Mouse (Mus musculus) kidney, embryonic 16.5 days (tissue): ENCODE data around the gene Frmd8. TPM values are rescaled to one million over a fixed set of nuclear protein-coding genes. Genes with fewer than 3 reads are reported as not detected.

Experiments used
- ATAC-seq: fragments of 200-750 bp; cut with Nextera tagmentation; 2 replicates; pipeline ENCODE4 v1.8.0; 2017; ENCODE audit warnings: moderate TSS enrichment; ENCODE audit not compliant: low FRiP score, low TSS enrichment
- H3K27ac ChIP-seq: fragments of 300-500 bp; sonication (generic); 2 replicates; pipeline ENCODE4 v1.5.1; 2014; ENCODE audit warnings: low read length
- H3K27me3 ChIP-seq: fragments of 300-500 bp; sonication (generic); 2 replicates; pipeline ENCODE4 v1.6.1; 2014; ENCODE audit warnings: low read length, control low read depth, mixed read lengths; ENCODE audit not compliant: insufficient read depth
- H3K36me3 ChIP-seq: fragments of 300-500 bp; sonication (generic); 2 replicates; pipeline ENCODE4 v1.6.1; 2014; ENCODE audit warnings: low read length, control low read depth, mixed read lengths; ENCODE audit not compliant: insufficient read depth
- H3K4me1 ChIP-seq: fragments of 300-500 bp; sonication (generic); 2 replicates; pipeline ENCODE4 v1.6.1; 2014; ENCODE audit warnings: low read length, control low read depth, mixed read lengths; ENCODE audit not compliant: insufficient read depth
- H3K4me2 ChIP-seq: fragments of 300-500 bp; sonication (generic); replicated peaks from 2 replicates; pipeline ENCODE4 v1.6.1; 2014; ENCODE audit warnings: low read depth, low read length
- H3K4me3 ChIP-seq: fragments of 300-500 bp; sonication (generic); 2 replicates; pipeline ENCODE4 v1.5.1; 2014; ENCODE audit warnings: mild to moderate bottlenecking, low read length
- H3K9ac ChIP-seq: fragments of 300-500 bp; sonication (generic); replicated peaks from 2 replicates; pipeline ENCODE4 v1.6.1; 2014; ENCODE audit warnings: low read length
- H3K9me3 ChIP-seq: fragments of 300-500 bp; sonication (generic); 2 replicates; pipeline ENCODE4 v1.6.1; 2016; ENCODE audit warnings: low read length, control low read depth
- WGBS: fragments of 180-500 bp; shearing (Covaris S2); extraction: QIAGEN DNeasy Blood & Tissue Kit; methylation state at CpG from one replicate; pipeline ENCODE4 v1.1.7; 2014; 5-methylcytosine and 5-hydroxymethylcytosine counted together
- polyA plus RNA-seq: library from polyadenylated mRNA; unstranded; fragments of >200 nt; fragmentation: Nextera tagmentation; extraction: Ambion mirVana; gene quantifications from 2 replicates; pipeline ENCODE4 v1.2.1, GENCODE M21; 2015

Frmd8 gene
- polyA plus RNA-seq, 1 experiment from 2014 or later = 50.6 TPM

- peak overlapping the region; percentile 64; the same call in 1 of the 2 replicates for H3K4me2 ChIP-seq
- H3K9me3 ChIP-seq = no peaks in the 10 kb centered on the region
- H3K27ac ChIP-seq = no peak overlapping the region
- 74% methylated on average over 18 of the region's 18 CpGs for WGBS
- H3K4me3 ChIP-seq = no peak overlapping the region
- H3K4me1 ChIP-seq = peaks cover 45% of the 10 kb centered on the region
- ATAC-seq = no peak
- H3K9ac ChIP-seq = 0 out of 2 replicates have a peak overlapping the region, but pooled peaks have one; percentile 5
- no peaks in the 10 kb centered on the region for H3K36me3 ChIP-seq
- no peaks in the 10 kb centered on the region for H3K27me3 ChIP-seq
These were observed 34.8 kb downstream of the Frmd8 start for GRCm38 (mm10) chr19:5840086-5840889.

- H3K27ac ChIP-seq = 0 out of 2 replicates have a peak overlapping the region, but pooled peaks have one; percentile 35
- H3K27me3 ChIP-seq = no peaks in the 10 kb centered on the region
- peaks cover 37% of the 10 kb centered on the region for H3K4me1 ChIP-seq
- H3K4me3 ChIP-seq = no peak overlapping the region
- WGBS = 74% methylated on average over 14 of the region's 14 CpGs
- H3K4me2 ChIP-seq = no peak overlapping the region
- H3K36me3 ChIP-seq = no peaks in the 10 kb centered on the region
- no peak overlapping the region for H3K9ac ChIP-seq
- no peaks in the 10 kb centered on the region for H3K9me3 ChIP-seq
- ATAC-seq = no peak
These were observed 35.6 kb downstream of the Frmd8 start for GRCm38 (mm10) chr19:5839317-5840085.

- H3K36me3 ChIP-seq = no peaks in the 10 kb centered on the region
- no peaks in the 10 kb centered on the region for H3K27me3 ChIP-seq
- H3K9ac ChIP-seq = no peak overlapping the region
- H3K4me1 ChIP-seq = peaks cover 32% of the 10 kb centered on the region
- H3K4me3 ChIP-seq = no peak overlapping the region
- no peak for ATAC-seq
- WGBS = 94% methylated on average over 4 of the region's 4 CpGs
- H3K4me2 ChIP-seq = no peak overlapping the region
- no peaks in the 10 kb centered on the region for H3K9me3 ChIP-seq
- no peak overlapping the region for H3K27ac ChIP-seq
These were observed 36.2 kb downstream of the Frmd8 start for GRCm38 (mm10) chr19:5838892-5839165.

- no peak for ATAC-seq
- peaks cover 30% of the 10 kb centered on the region for H3K4me1 ChIP-seq
- H3K9me3 ChIP-seq = no peaks in the 10 kb centered on the region
- no peak overlapping the region for H3K4me2 ChIP-seq
- H3K4me3 ChIP-seq = no peak overlapping the region
- H3K27ac ChIP-seq = no peak overlapping the region
- no peak overlapping the region for H3K9ac ChIP-seq
- H3K27me3 ChIP-seq = no peaks in the 10 kb centered on the region
- 73% methylated on average over 12 of the region's 12 CpGs for WGBS
- no peaks in the 10 kb centered on the region for H3K36me3 ChIP-seq
These were observed 36.8 kb downstream of the Frmd8 start for GRCm38 (mm10) chr19:5838136-5838891.

GRCm38 (mm10) chr19:5837606-5838005 is 37.5 kb downstream of the Frmd8 start:
- Histone ChIP-seq H3K27me3 (no peaks in the 10 kb centered on the region), H3K4me2 (no peak overlapping the region), H3K9ac (no peak overlapping the region), H3K36me3 (no peaks in the 10 kb centered on the region), H3K4me3 (no peak overlapping the region), H3K9me3 (no peaks in the 10 kb centered on the region), H3K4me1 (peaks cover 23% of the 10 kb centered on the region), H3K27ac (no peak overlapping the region)
- 74% methylated on average over 8 of the region's 8 CpGs for WGBS
- no peak for ATAC-seq

GRCm38 (mm10) chr19:5836941-5837572 is 38.0 kb downstream of the Frmd8 start:
- H3K4me3 ChIP-seq = no peak overlapping the region
- H3K4me1 ChIP-seq = peaks cover 17% of the 10 kb centered on the region
- no peak overlapping the region for H3K4me2 ChIP-seq
- no peak for ATAC-seq
- WGBS = 52% methylated on average over 10 of the region's 10 CpGs
- no peaks in the 10 kb centered on the region for H3K9me3 ChIP-seq
- no peak overlapping the region for H3K27ac ChIP-seq
- H3K36me3 ChIP-seq = no peaks in the 10 kb centered on the region
- no peaks in the 10 kb centered on the region for H3K27me3 ChIP-seq
- no peak overlapping the region for H3K9ac ChIP-seq

GRCm38 (mm10) chr19:5835922-5836430 is 39.1 kb downstream of the Frmd8 start:
- Histone ChIP-seq H3K9ac (no peak overlapping the region), H3K4me3 (no peak overlapping the region), H3K27ac (no peak overlapping the region), H3K9me3 (no peaks in the 10 kb centered on the region), H3K36me3 (no peaks in the 10 kb centered on the region), H3K4me2 (no peak overlapping the region), H3K27me3 (no peaks in the 10 kb centered on the region), H3K4me1 (peaks cover 7% of the 10 kb centered on the region)
- WGBS = 84% methylated on average over 8 of the region's 8 CpGs
- no peak for ATAC-seq

GRCm38 (mm10) chr19:5835054-5835921 is 39.8 kb downstream of the Frmd8 start:
- Histone ChIP-seq H3K9me3 (no peaks in the 10 kb centered on the region), H3K4me1 (peaks cover 4% of the 10 kb centered on the region), H3K27me3 (no peaks in the 10 kb centered on the region), H3K9ac (no peak overlapping the region), H3K27ac (no peak overlapping the region), H3K4me3 (no peak overlapping the region), H3K4me2 (no peak overlapping the region), H3K36me3 (no peaks in the 10 kb centered on the region)
- WGBS = 87% methylated on average over 10 of the region's 10 CpGs
- no peak for ATAC-seq
